Mouse (Mus musculus): Measurements from ENCODE around the gene Sdad1.

Gene Sdad1

DNA sequence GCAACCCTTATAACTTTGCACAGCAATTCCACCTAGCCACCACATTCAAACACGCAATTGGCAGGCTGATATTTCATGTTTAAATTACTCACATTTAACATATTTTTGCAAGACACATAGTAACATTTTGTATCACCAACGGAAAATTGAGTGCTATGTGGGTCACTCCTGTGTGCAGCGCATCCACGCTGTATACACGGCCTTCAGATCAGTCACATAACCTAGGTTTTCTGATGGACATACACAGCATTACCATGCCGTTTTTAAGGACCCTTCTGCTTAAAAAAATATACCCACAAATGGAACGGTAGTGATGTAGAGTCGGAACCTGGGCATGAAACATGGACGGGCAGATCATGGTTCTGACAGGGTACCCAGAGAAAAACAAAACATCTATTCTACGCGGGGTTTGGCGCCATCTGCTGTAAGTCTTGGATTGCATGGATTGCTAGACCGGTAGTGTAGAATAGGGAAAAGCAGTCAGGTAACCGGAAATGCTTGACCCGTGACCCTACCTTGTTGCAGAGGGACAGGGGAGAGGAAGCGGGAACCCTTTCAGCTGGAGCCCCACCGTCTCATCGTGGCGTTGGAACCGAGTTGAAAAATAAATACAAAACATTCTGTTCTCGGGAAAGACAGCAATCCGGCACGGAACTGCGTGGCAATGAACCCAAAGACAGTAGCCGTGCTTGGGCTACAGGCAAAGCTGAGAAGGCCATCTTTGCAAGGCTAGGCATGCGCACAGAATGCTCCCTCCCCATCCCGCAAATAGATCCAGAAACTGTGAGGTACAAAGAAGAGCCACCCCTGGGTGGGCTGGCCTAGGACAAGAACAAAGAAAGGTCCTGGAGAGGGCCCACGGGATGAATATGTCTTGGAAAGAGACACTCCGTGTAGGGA is 70.7 kb downstream of the Sdad1 start:
- no peak for DNase-seq

DNA sequence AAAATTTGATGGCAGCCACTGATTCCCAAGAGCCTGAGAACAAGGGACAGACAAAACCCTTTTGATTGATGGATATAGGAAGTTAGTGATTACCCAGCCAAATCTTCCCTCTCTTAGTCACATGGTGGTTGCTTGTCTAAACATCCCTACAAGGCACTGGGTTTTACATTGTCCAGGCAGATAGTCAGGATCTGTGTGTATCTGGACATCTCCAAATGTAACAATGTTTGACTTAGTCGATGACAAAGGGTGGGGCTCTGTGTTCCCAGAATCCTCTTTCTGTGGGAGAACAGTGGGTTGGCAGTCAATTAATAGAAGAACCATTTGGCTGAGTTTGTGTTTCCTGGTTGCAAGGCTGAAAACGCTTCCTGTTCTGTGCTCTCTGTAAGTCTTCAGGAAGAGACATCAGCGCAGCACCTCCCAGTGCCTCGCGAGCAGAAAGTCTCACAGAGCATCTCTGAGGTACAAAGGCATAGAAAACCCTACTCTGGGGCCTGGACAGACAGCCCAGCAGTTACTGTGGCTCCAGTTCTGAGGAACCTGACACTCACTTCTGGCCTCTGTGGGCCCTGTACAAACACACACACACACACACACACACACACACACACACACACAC is 75.2 kb downstream of the Sdad1 start:
- DNase-seq: peak; percentile 68
